Comparison of ENCODE assay signal across 10 mouse cellular contexts in genomic region chrX:10720391-10720790, GRCm38 (mm10). TPM values are rescaled to one million over a fixed set of nuclear protein-coding genes. Genes with fewer than 3 reads are reported as not detected.
A peak's percentile ranks its signal among the peaks of the same experiment; 100 is the strongest.
DNase-seq lines count a peak whose midpoint lies in the region; ATAC-seq lines count a peak whose summit lies in the region.
"Had no signal": no experiment of that assay in that cellular context is flagged by ENCODE, and none has a peak within 500 bp of the region (broad histone marks: within the 10 kb centered on the region; RNA-seq: fewer than 3 reads in every experiment).

No protein-coding gene starts in this region.

- peaks cover 8% of the 10 kb centered on the region; the same call in 1 of the 2 replicates for H3K4me1 ChIP-seq in lung, embryonic 15.5 days
- H3K4me1 ChIP-seq in forebrain, embryonic 15.5 days = 0 out of 2 replicates have a peak, but pooled peaks cover 3% of the 10 kb centered on the region
- peaks cover 25% of the 10 kb centered on the region for H3K4me1 ChIP-seq in liver, embryonic 12.5 days
- no peaks in the 10 kb centered on the region for H3K4me1 ChIP-seq in stomach, embryonic 14.5 days (ENCODE audit: control insufficient read depth, insufficient read depth, low read length)

- peak overlapping the region; percentile 51; the same call in 1 of the 2 replicates for H3K4me2 ChIP-seq in lung, embryonic 15.5 days
- H3K4me2 ChIP-seq in forebrain, embryonic 15.5 days (replicated peaks) = peak overlapping the region; percentile 54
- peak overlapping the region; percentile 76 for H3K4me2 ChIP-seq in liver, embryonic 12.5 days
- peak overlapping the region; percentile 50; the same call in 1 of the 2 replicates for H3K4me2 ChIP-seq in stomach, embryonic 14.5 days (replicated peaks; ENCODE audit: low read depth, low read length)

- no peaks in the 10 kb centered on the region for H3K27me3 ChIP-seq in lung, embryonic 15.5 days
- H3K27me3 ChIP-seq in forebrain, embryonic 15.5 days = no peaks in the 10 kb centered on the region
- H3K27me3 ChIP-seq in liver, embryonic 12.5 days (replicated peaks) = no peaks in the 10 kb centered on the region
- H3K27me3 ChIP-seq in stomach, embryonic 14.5 days (ENCODE audit: control insufficient read depth, insufficient read depth, low read length) = no peaks in the 10 kb centered on the region

- no peak for ATAC-seq in lung, embryonic 15.5 days (ENCODE audit: borderline replicate concordance, extremely low read depth, low FRiP score, low TSS enrichment)
- ATAC-seq in forebrain, embryonic 15.5 days (replicated peaks) = no peak
- no peak for ATAC-seq in liver, embryonic 12.5 days
- ATAC-seq in stomach, embryonic 14.5 days (ENCODE audit: insufficient number of reproducible peaks, insufficient read depth, low FRiP score, low read depth) = no peak

- H3K27ac ChIP-seq in lung, embryonic 15.5 days = peak overlapping the region; percentile 21
- H3K27ac ChIP-seq in forebrain, embryonic 15.5 days (replicated peaks) = 0 out of 2 replicates have a peak overlapping the region, but pooled peaks have one; percentile 27
- H3K27ac ChIP-seq in liver, embryonic 12.5 days = 0 out of 2 replicates have a peak overlapping the region, but pooled peaks have one; percentile 10
- no peak overlapping the region; the same call in 1 of the 2 replicates for H3K27ac ChIP-seq in stomach, embryonic 14.5 days (ENCODE audit: low read length)

- H3K36me3 ChIP-seq in lung, embryonic 15.5 days = no peaks in the 10 kb centered on the region
- no peaks in the 10 kb centered on the region for H3K36me3 ChIP-seq in forebrain, embryonic 15.5 days
- H3K36me3 ChIP-seq in liver, embryonic 12.5 days = no peaks in the 10 kb centered on the region
- H3K36me3 ChIP-seq in stomach, embryonic 14.5 days (ENCODE audit: control insufficient read depth, insufficient read depth, low read length) = no peaks in the 10 kb centered on the region

- 18% methylated on average over 6 of the region's 6 CpGs for WGBS in lung, embryonic 15.5 days
- 17% methylated on average over 6 of the region's 6 CpGs for WGBS in forebrain, embryonic 15.5 days
- WGBS in liver, embryonic 12.5 days (ENCODE audit: insufficient replicate concordance) = 20% methylated on average over 6 of the region's 6 CpGs
- 33% methylated on average over 6 of the region's 6 CpGs for WGBS in stomach, embryonic 14.5 days

- no peak overlapping the region for H3K9ac ChIP-seq in lung, embryonic 15.5 days
- no peak overlapping the region for H3K9ac ChIP-seq in forebrain, embryonic 15.5 days (replicated peaks)
- no peak overlapping the region for H3K9ac ChIP-seq in liver, embryonic 12.5 days
- no peak overlapping the region for H3K9ac ChIP-seq in stomach, embryonic 14.5 days (replicated peaks; ENCODE audit: low read depth, low read length)

- H3K4me3 ChIP-seq in lung, embryonic 15.5 days = no peak overlapping the region
- H3K4me3 ChIP-seq in forebrain, embryonic 15.5 days = no peak overlapping the region
- H3K4me3 ChIP-seq in liver, embryonic 12.5 days = no peak overlapping the region
- H3K4me3 ChIP-seq in stomach, embryonic 14.5 days (ENCODE audit: low read depth, low read length) = no peak overlapping the region

- no peaks in the 10 kb centered on the region for H3K9me3 ChIP-seq in lung, embryonic 15.5 days
- H3K9me3 ChIP-seq in forebrain, embryonic 15.5 days = no peaks in the 10 kb centered on the region
- H3K9me3 ChIP-seq in liver, embryonic 12.5 days (replicated peaks) = no peaks in the 10 kb centered on the region
- H3K9me3 ChIP-seq in stomach, embryonic 14.5 days (ENCODE audit: control insufficient read depth, low read depth, low read length) = no peaks in the 10 kb centered on the region

- DNase-seq in lung, postnatal 25 days (ENCODE audit: low spot score) = no peak
- no peak for DNase-seq in spleen, adult 18-20 months
- no peak for DNase-seq in left cerebral cortex, adult 11 months (ENCODE audit: low spot score)
- DNase-seq: heart, adult 18-20 months; kidney, adult 8-10 months; thymus, postnatal 14 days had no signal

RNA-seq across cellular contexts. Expression of gene Mid1ip1, which starts 5.6 kb away (rescaled TPM):
- 115 and 119 TPM in 2 replicates for polyA plus RNA-seq in lung, embryonic 15.5 days (2015; fragmentation: Nextera tagmentation; extraction: Ambion mirVana)
- 93.5 and 98.3 TPM in 2 replicates for polyA plus RNA-seq in forebrain, embryonic 15.5 days (2015; fragmentation: Nextera tagmentation; extraction: Ambion mirVana)
- polyA plus RNA-seq in liver, embryonic 12.5 days (2016; fragmentation: Nextera tagmentation; extraction: Ambion mirVana) = 39.7 and 43.0 TPM in 2 replicates
- polyA plus RNA-seq in stomach, embryonic 14.5 days (2014; fragmentation: Nextera tagmentation; extraction: Ambion mirVana) = 62.6 and 67.7 TPM in 2 replicates
